Mouse (Mus musculus): ENCODE measurements around the gene Uck1.

Uck1 gene

DNA sequence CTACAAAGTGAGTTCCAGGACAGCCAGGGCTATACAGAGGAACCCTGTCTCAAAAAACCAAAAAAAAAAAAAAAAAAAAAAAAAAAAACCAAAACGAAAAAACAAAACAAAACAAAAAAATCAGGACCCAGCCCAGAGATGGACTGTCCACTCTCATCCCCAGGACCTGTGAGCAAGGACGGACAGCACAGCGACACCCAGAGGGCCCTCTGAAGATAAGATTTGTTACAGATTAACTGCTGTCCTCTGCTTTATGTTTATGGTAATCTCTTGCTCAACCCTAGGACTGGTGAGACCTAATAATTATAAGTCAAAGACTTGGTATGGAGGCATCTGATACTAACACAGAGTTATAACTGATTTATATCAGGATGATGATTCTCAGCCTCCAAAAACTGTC lies 15.9 kb upstream of the Uck1 start:
- intact Hi-C loops (cut with DNase I) = no loop called here

DNA sequence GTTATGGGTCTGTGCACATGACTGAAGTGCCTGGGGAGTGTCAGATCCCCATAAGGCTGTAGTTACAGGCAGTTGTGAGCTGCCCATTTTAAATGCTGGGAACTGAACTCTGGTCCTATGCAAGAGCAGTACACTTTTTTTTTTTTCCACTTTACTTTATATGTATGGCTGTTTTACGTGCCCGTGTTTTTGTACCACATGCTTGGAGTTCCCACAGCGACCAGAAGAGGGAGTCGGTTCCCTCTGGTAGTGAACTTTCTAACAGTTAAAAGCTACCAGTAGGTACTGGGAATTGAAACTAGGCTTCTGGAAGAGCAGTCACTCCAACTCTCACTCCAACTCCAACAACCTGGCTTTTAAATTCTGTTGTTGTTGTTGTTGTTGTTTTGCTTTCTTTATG lies 676 bp upstream of the Uck1 start:
- intact Hi-C loops (cut with DNase I) = no loop called here

DNA sequence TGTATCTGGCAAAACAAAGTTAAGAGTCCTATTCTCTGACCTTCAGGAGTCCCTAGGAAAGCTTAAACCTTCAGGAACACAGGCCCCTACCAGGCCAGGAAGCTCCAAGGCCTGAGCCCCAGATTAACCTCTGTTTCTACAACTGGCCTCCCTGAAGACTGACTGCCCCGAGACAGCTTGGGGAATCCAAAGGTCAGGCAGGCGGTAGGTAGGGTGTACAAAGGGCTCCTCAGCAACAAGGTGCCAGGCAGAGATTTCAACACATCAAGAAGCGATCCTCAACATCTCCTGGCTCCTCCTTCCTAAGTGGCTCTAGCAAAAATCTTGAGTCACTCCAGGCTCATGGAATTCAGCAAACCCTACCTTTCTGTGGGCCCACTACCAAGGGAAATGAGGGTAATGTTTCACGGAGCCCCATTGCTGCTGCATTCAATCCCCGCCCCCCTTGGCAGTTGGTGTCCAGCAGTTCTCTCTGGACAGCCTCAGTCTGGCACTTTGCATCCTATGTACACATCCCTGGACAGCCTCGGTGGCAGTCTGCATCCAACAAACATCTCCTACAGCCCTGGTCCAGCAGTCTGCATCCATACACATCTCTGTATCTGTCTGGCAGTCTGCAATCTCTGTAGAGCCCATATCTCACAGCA lies 949 bp downstream of the Uck1 start:
- intact Hi-C loops (cut with DNase I) = no loop called here

DNA sequence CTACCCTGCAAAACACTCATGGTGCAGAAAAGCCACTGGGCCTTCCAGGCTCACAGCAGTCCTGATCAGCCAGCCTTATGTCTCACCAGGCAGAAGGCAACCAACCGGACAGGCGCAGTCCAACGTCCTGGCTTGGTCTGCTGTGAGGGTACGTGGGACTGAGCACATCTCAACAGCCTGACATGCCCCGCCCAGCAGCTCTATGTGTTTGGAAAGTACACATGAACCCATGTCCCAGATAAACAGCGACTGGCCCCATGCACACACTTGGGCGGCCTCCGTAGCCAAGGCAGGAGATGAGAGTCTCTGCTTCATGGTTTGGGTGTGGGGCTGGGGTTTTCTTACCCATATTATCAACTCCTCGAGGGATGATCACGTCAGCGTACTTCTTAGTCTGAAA lies 3.7 kb downstream of the Uck1 start:
- intact Hi-C loops (cut with DNase I) = no loop called here

DNA sequence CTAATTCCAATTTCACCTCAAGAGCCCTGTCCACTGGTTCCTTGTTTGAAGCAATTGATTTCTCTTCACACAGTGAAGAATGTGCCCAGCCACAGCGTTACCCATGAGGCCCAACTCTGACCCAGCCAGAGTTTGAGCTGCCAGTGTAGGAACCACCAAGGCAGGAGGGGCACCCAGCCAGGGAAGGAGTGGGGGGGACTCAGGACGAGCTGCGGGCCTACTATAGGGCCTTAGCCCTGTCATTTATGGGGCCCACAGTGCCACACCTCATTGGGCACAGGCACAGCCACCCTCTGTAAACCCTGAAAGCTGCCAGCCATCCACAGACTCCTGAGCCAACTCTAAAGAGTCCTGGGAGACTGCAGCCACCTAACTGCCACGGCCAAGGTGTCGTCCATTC lies 5.4 kb downstream of the Uck1 start:
- intact Hi-C loops (cut with DNase I) = no loop called here

DNA sequence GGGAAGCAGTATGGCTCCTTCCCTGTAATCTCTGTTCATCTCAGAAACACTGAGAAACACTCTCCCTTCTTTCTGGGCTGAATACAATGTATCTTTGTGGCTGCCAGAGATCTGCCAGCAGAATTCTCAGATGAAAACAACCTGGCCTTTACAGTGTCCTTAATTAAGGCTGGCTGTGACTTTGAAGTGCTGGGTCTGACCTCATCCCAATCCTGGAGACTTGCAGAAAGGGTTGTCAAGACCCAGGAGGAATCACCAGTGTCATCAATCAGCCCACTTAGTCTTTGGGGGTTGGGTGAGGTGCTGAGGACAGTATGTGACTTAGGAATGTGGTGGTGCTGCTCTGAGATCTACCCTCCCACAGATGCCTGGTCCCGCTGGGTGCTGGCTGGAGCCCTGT lies 6.6 kb downstream of the Uck1 start:
- intact Hi-C loops (cut with DNase I) = no loop called here

- intact Hi-C loops (cut with DNase I) = no loop called here
Observed at GRCm38 (mm10) chr2:32252658-32253057, 7.3 kb downstream of the Uck1 start.

DNA sequence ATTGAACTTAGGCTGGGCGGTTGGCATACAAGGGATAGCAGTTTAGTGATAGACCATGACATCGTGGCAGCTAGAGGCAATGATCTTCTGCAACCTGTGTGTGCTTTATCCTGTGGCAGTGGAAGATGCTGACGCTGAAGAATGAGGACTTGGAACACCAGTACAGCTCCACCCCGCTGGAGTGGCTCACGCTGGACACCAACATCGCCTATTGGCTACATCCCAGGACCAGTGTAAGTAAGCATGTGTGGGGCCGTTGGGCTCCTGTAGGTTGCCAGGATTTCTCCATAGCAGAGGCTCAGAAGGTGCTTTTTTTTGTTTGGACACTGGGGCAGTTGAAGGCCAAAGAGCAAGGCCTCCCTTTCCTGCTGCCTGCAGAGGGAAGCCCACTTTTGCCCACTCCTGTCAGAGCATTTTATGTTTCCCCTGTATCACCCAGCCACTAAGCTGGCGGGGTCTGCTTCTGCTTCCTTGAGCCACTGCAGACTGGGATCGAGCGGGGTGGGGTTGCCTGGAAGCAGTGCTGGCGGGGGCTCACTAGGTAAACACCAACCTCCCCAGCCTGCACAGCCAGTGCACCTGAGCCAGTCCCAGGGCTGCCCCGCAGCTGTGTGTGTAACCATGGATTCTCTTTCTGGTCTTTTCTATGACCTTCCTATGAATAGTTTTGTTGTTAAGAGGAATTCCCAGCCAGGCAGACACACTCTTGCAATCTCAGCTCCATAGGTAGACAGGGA lies 8.0 kb downstream of the Uck1 start:
- intact Hi-C loops (cut with DNase I) = no loop called here

GRCm38 (mm10) chr2:32248377-32249361 lies 11.3 kb downstream of the Uck1 start:
- intact Hi-C loops (cut with DNase I) = loop anchor here (5.0 kb wide), 1 partner anchor 34 kb away; no protein-coding TSS in a partner anchor

DNA sequence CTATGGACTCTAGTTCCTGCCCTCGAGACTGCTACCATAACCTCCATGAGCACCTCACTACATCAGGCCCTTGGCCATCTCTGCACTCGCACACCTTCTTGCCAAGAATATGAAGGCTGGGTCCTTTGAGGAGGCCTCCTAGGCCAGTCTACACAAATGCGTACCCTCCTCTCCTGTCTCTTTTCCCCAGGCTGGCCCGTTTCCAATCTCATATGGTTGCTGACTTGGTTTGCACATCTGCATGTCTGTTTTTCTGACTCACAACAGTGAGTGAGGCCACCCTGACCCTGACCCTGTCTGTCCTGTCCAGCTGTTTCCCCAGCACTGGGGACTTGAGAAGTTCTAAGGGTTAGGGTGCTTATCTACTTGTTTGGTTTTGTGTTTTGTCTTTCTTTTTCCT lies 13.2 kb downstream of the Uck1 start:
- intact Hi-C loops (cut with DNase I) = loop anchor here (5.0 kb wide), 1 partner anchor 36 kb away; no protein-coding TSS in a partner anchor

DNA sequence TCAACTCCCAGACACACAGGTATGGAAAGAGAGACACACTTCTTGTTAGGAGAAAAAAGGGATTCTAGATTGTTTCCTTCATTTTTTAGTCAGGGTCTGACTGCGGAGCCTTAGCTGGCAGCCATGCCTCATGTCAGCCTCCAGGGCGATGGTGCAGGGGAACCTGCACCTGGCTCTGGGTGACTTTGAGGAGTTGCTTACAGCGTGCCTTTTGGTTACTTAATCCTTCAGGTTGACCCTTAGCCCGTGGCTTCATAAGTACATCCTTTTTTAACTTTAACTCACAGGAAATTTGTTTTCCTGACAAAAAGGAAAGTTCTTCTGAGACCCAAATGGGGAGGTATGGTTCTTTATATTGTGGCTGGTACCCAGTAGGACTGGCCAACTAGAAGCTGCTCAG lies 17.0 kb downstream of the Uck1 start:
- intact Hi-C loops (cut with DNase I) = no loop called here

- intact Hi-C loops (cut with DNase I) = no loop called here
Observed at GRCm38 (mm10) chr2:32240591-32240990, 19.4 kb downstream of the Uck1 start.

GRCm38 (mm10) chr2:32238708-32239435 lies 21.1 kb downstream of the Uck1 start:
- intact Hi-C loops (cut with DNase I) = loop anchor here (5.0 kb wide), 1 partner anchor 107 kb away; no protein-coding TSS in a partner anchor

GRCm38 (mm10) chr2:32237571-32237970 lies 22.4 kb downstream of the Uck1 start:
- intact Hi-C loops (cut with DNase I) = loop anchor here (5.0 kb wide), 1 partner anchor 105 kb away; no protein-coding TSS in a partner anchor

DNA sequence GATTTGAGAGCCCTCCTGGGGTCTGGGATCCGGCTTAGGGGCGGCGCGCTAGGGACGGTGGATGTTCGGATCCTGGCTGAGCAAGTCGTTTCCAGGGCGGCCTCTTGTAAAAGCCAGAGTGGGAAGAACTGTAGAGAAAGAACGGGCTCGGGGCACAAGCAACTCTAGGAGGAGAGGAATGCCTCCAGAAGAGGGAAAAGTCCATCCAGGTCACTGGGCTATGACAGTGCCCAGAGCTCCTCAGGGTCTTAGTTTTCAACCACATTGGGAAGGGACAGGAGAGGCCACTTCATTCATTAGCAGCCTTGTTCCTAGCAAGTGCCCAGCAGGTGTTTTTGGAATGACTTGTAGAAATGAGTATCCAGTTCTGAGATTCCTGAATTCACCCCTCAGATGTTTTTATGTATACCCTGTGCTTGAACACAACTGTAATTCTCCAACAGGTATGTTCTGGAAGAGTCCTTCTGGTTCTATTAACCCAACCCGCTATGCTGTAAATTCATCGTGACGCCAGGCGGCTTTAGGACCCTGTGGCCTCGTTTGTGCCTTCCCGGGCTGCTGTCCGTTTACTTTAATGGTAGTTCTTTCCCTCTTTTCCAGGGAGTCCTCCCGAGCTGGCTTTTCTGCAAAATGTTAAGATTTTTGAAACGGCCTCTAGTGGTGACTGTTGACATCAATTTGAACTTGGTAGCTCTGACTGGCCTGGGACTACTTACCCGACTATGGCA lies 23.0 kb downstream of the Uck1 start:
- intact Hi-C loops (cut with DNase I) = loop anchor here (5.0 kb wide), 1 partner anchor 105 kb away; no protein-coding TSS in a partner anchor

DNA sequence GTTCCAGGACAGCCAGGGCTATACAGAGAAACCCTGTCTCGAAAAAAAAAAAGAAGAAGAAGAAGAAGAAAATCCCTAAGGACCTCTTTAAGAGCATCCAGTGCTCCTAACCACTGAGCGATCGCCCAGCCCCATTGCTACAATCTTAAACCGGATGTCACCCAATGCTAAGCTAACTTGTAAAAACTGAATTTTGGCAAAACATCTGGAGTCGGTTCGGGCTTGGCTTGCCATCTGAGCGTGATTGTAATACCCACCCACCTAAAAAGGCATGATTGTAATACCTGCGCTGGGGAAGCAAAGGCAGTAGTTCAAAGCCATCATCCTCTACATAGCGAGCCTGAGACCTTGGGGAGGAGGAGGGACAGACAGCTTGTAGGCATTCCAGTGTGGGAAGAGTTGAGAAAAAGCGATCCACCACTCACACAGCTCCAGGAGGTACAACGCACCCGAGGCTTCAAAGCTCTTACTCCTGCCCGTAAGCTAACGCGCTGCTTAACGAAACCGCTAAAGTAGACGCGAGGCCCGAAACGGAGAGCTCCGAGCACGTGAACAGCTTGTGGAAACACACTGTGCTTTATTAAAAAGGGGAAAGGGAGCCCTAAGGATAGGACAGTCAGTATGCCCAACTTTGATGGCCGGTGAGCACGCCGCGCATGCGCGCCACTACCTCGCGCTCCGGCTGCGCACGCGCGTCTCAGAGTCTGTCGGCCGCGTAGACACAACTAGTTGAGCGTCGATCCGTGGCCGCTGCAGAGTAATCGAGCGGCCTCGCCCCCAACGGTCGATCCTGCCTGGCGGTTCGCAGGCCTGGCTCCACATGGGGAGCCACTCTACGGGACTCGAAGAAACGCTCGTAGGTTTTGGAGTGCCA lies 23.8 kb downstream of the Uck1 start, which contains the start of gene Pomt1:
TSS of gene Pomt1 (plus strand) at position 705 of the 874 bp plus-strand sequence.
- intact Hi-C loops (cut with DNase I) = loop anchor here (5.0 kb wide), 1 partner anchor 104 kb away; no protein-coding TSS in a partner anchor

- intact Hi-C loops (cut with DNase I) = loop anchor here (5.0 kb wide), 1 partner anchor 103 kb away; no protein-coding TSS in a partner anchor
Observed at GRCm38 (mm10) chr2:32235433-32235832, 24.5 kb downstream of the Uck1 start.

DNA sequence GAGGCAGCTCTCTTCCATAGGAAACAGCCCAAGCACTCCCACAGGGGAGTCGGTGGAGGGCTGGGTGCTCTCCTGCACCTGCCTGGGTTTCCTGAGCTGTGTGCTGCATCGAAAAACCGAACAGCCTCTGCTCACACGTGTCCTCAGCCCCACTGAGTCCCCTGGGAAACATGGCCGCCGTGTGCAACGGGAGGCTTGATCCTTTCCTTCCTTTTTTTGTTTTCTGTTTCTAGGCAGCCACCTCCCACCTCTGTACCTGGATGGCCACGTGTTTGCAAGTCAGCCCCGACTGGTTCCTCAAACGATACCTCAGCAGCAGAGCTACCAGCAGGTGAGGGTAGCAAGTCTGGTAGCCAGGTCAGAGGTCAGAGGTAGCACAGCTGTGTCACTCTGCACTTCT lies 37.9 kb downstream of the Uck1 start:
- intact Hi-C loops (cut with DNase I) = no loop called here

DNA sequence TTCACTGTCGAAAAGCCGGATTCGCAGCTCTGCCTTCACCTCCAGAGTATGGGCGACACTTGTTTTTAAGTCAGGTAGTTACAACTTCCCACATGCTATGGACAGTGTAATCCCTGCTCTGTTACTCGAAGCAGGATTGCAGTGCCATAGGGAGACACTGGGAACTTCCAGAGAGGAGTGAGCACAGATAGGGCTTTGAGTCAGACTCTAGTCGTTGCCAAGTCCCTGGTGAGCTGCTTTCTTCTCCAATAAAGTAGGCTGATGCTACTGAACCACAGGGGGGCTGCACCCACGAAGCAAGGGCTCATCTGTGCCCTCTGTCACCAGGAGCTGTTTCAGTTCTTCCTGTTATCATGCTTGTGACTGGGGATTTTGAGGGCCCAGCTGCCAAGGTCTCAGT lies 38.4 kb downstream of the Uck1 start:
- intact Hi-C loops (cut with DNase I) = no loop called here

Data from adrenal gland (tissue).